Mouse (Mus musculus): ENCODE data around the gene Add3. TPM values are rescaled to one million over a fixed set of nuclear protein-coding genes. Genes with fewer than 3 reads are reported as not detected.
A peak's percentile ranks its signal among the peaks of the same experiment; 100 is the strongest.

Gene Add3
- polyA plus RNA-seq, 1 experiment from 2014 or later: 52.4 TPM

GRCm38 (mm10) chr19:53101374-53102300 is 38.6 kb upstream of the Add3 start:
- no peaks in the 10 kb centered on the region for H3K36me3 ChIP-seq (ENCODE audit: control insufficient read depth, insufficient read depth, low read length)
- H3K4me3 ChIP-seq (ENCODE audit: low read depth, low read length): no peak overlapping the region
- H3K4me2 ChIP-seq (replicated peaks; ENCODE audit: low read depth): no peak overlapping the region
- TF ChIP-seq EP300 (optimal IDR thresholded peaks at IDR 0.05) (no peak), CTCF (IDR thresholded peaks at IDR 0.05; ENCODE audit: low read depth) (no peak)
- H3K9ac ChIP-seq (ENCODE audit: low read length): no peak overlapping the region
- DNase-seq (ENCODE audit: low spot score): no peak
- no peaks in the 10 kb centered on the region for H3K9me3 ChIP-seq (ENCODE audit: control insufficient read depth, low read length)
- ATAC-seq (ENCODE audit: low FRiP score, low TSS enrichment): no peak
- H3K27ac ChIP-seq (replicated peaks): 0 out of 2 replicates have a peak overlapping the region, but pooled peaks have one; percentile 8
- no peaks in the 10 kb centered on the region for H3K4me1 ChIP-seq (replicated peaks; ENCODE audit: control insufficient read depth, insufficient read depth)
- H3K27me3 ChIP-seq (ENCODE audit: control insufficient read depth, insufficient read depth, low read length): no peaks in the 10 kb centered on the region
- WGBS: 71% methylated on average over 12 of the region's 12 CpGs

- DNase-seq (ENCODE audit: low spot score) (peak; percentile 65), ATAC-seq (ENCODE audit: low FRiP score, low TSS enrichment) (peak; percentile 45; the same call in 1 of the 2 replicates)
- no peaks in the 10 kb centered on the region for H3K9me3 ChIP-seq (ENCODE audit: control insufficient read depth, low read length)
- H3K27me3 ChIP-seq (ENCODE audit: control insufficient read depth, insufficient read depth, low read length): no peaks in the 10 kb centered on the region
- no peak overlapping the region for H3K27ac ChIP-seq (replicated peaks)
- WGBS: 47% methylated on average over 26 of the region's 26 CpGs
- TF ChIP-seq CTCF (IDR thresholded peaks at IDR 0.05; ENCODE audit: low read depth): no peak
- peak overlapping the region; percentile 32; the same call in 1 of the 2 replicates for H3K4me2 ChIP-seq (replicated peaks; ENCODE audit: low read depth)
- no peak overlapping the region for H3K9ac ChIP-seq (ENCODE audit: low read length)
- H3K4me1 ChIP-seq (replicated peaks; ENCODE audit: control insufficient read depth, insufficient read depth): no peaks in the 10 kb centered on the region
- H3K4me3 ChIP-seq (ENCODE audit: low read depth, low read length): no peak overlapping the region
- H3K36me3 ChIP-seq (ENCODE audit: control insufficient read depth, insufficient read depth, low read length): no peaks in the 10 kb centered on the region
These were observed 34.7 kb upstream of the Add3 start for GRCm38 (mm10) chr19:53105374-53106090.

GRCm38 (mm10) chr19:53106952-53107351 is 33.3 kb upstream of the Add3 start:
- Histone ChIP-seq H3K27me3 (ENCODE audit: control insufficient read depth, insufficient read depth, low read length) (no peaks in the 10 kb centered on the region), H3K4me1 (replicated peaks; ENCODE audit: control insufficient read depth, insufficient read depth) (no peaks in the 10 kb centered on the region), H3K27ac (replicated peaks) (no peak overlapping the region), H3K4me3 (ENCODE audit: low read depth, low read length) (no peak overlapping the region), H3K4me2 (replicated peaks; ENCODE audit: low read depth) (no peak overlapping the region), H3K36me3 (ENCODE audit: control insufficient read depth, insufficient read depth, low read length) (no peaks in the 10 kb centered on the region), H3K9me3 (ENCODE audit: control insufficient read depth, low read length) (no peaks in the 10 kb centered on the region), H3K9ac (ENCODE audit: low read length) (no peak overlapping the region)
- DNase-seq (ENCODE audit: low spot score) (no peak), ATAC-seq (ENCODE audit: low FRiP score, low TSS enrichment) (no peak)
- WGBS: 88% methylated on average over 7 of the region's 7 CpGs
- TF ChIP-seq CTCF (IDR thresholded peaks at IDR 0.05; ENCODE audit: low read depth): peak; percentile 40
- TF ChIP-seq EP300 (optimal IDR thresholded peaks at IDR 0.05): no peak

DNA sequence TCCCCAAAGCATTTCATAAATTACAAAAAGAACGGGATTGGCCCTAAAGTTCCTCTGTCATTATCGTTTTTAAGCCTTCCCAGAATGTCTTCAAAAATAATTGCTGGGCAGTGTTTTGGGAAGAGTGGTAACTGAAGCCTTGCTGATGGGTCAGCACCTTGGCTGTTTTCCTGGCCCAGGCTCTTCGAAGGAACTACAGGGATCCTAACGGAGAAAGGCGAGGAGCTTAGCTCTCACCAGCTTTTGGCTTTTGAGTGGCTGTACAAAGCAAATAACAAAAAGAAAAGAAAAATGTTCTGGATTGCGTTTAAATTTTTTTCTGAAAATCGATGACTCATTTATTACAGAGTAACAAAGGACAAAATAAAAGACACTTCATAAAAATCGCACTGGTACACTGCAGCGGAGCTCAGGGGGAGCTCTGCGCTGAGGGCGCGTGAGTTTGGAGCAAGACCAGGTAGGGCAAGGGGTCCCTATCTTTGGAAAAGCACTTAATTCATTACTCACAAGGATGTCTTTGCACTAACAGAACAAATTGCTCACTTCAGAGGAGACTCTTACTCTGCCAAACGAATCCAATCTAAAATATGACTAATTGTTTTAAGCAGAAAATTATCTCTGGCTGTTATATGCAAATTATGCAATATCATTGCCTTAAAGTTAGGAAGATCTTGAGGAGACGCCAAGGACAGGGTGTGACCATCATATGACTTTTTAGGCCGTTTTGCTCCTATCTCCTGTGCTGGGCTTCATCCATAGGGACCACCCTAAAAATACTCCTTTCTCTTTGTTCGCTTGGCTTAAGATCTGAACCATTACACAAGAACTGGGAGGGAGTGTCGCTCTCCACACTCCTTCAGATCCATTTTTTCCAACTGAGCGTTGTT is 32.6 kb upstream of the Add3 start:
- peak; percentile 33; the same call in 1 of the 2 replicates for ATAC-seq (ENCODE audit: low FRiP score, low TSS enrichment)
- no peak for DNase-seq (ENCODE audit: low spot score)
- no peaks in the 10 kb centered on the region for H3K4me1 ChIP-seq (replicated peaks; ENCODE audit: control insufficient read depth, insufficient read depth)

GRCm38 (mm10) chr19:53111996-53112590 is 28.1 kb upstream of the Add3 start:
- no peaks in the 10 kb centered on the region for H3K9me3 ChIP-seq (ENCODE audit: control insufficient read depth, low read length)
- WGBS: 41% methylated on average over 7 of the region's 7 CpGs
- DNase-seq (ENCODE audit: low spot score) (no peak), ATAC-seq (ENCODE audit: low FRiP score, low TSS enrichment) (no peak)
- no peak overlapping the region for H3K27ac ChIP-seq (replicated peaks)
- no peaks in the 10 kb centered on the region for H3K27me3 ChIP-seq (ENCODE audit: control insufficient read depth, insufficient read depth, low read length)
- no peak overlapping the region for H3K9ac ChIP-seq (ENCODE audit: low read length)
- H3K4me2 ChIP-seq (replicated peaks; ENCODE audit: low read depth): no peak overlapping the region
- H3K4me3 ChIP-seq (ENCODE audit: low read depth, low read length): no peak overlapping the region
- H3K36me3 ChIP-seq (ENCODE audit: control insufficient read depth, insufficient read depth, low read length): no peaks in the 10 kb centered on the region
- TF ChIP-seq CTCF (IDR thresholded peaks at IDR 0.05; ENCODE audit: low read depth): no peak
- no peaks in the 10 kb centered on the region for H3K4me1 ChIP-seq (replicated peaks; ENCODE audit: control insufficient read depth, insufficient read depth)

More for the DNA sequence above, 32.6 kb upstream of the Add3 start:
- H3K36me3 ChIP-seq (ENCODE audit: control insufficient read depth, insufficient read depth, low read length): no peaks in the 10 kb centered on the region
- H3K9me3 ChIP-seq (ENCODE audit: control insufficient read depth, low read length): no peaks in the 10 kb centered on the region
- H3K27ac ChIP-seq (replicated peaks): no peak overlapping the region
- no peaks in the 10 kb centered on the region for H3K27me3 ChIP-seq (ENCODE audit: control insufficient read depth, insufficient read depth, low read length)
- WGBS: 50% methylated on average over 18 of the region's 18 CpGs
- H3K4me3 ChIP-seq (ENCODE audit: low read depth, low read length): no peak overlapping the region
- TF ChIP-seq CTCF (IDR thresholded peaks at IDR 0.05; ENCODE audit: low read depth) (no peak), EP300 (optimal IDR thresholded peaks at IDR 0.05) (no peak)
- no peak overlapping the region for H3K9ac ChIP-seq (ENCODE audit: low read length)
- no peak overlapping the region for H3K4me2 ChIP-seq (replicated peaks; ENCODE audit: low read depth)
